Mouse (Mus musculus) 416B (cell line): ENCODE measurements around the gene Lpcat1.
A peak's percentile ranks its signal among the peaks of the same experiment; 100 is the strongest.

Experiments
- DNase-seq: peaks from one replicate; pipeline ENCODE4 v3.0.0; 2011; ENCODE audit warnings: low read depth

Gene Lpcat1

GRCm38 (mm10) chr13:73467034-73467420, at the start of gene Lpcat1:
Gene Lpcat1, plus strand, starts transcription at chr13:73467197.
- peak; percentile 88 for DNase-seq

GRCm38 (mm10) chr13:73417478-73418220, 49.3 kb upstream of the Lpcat1 start:
- peak; percentile 60 for DNase-seq

- DNase-seq, result no peak
These were observed 48.7 kb upstream of the Lpcat1 start for GRCm38 (mm10) chr13:73418297-73418696.

GRCm38 (mm10) chr13:73419244-73419643, 47.8 kb upstream of the Lpcat1 start:
- DNase-seq, result no peak

GRCm38 (mm10) chr13:73423043-73423442, 44.0 kb upstream of the Lpcat1 start:
- no peak for DNase-seq

- DNase-seq, result no peak
These were observed 42.0 kb upstream of the Lpcat1 start for GRCm38 (mm10) chr13:73425035-73425434.

- peak; percentile 64 for DNase-seq
These were observed 41.0 kb upstream of the Lpcat1 start for GRCm38 (mm10) chr13:73425839-73426490.

GRCm38 (mm10) chr13:73426587-73426986, 40.4 kb upstream of the Lpcat1 start:
- no peak for DNase-seq

- DNase-seq, result no peak
These were observed 37.2 kb upstream of the Lpcat1 start for GRCm38 (mm10) chr13:73429605-73430321.

GRCm38 (mm10) chr13:73432466-73433149, 34.4 kb upstream of the Lpcat1 start:
- DNase-seq, result no peak

GRCm38 (mm10) chr13:73433681-73434535, 33.1 kb upstream of the Lpcat1 start:
- peak; percentile 26 for DNase-seq

GRCm38 (mm10) chr13:73434687-73435086, 32.3 kb upstream of the Lpcat1 start:
- DNase-seq, result no peak

GRCm38 (mm10) chr13:73435662-73436061, 31.3 kb upstream of the Lpcat1 start:
- DNase-seq, result no peak

- DNase-seq, result no peak
These were observed 27.9 kb upstream of the Lpcat1 start for GRCm38 (mm10) chr13:73439057-73439456.

- no peak for DNase-seq
These were observed 26.0 kb upstream of the Lpcat1 start for GRCm38 (mm10) chr13:73441032-73441431.

- DNase-seq, result no peak
These were observed 25.3 kb upstream of the Lpcat1 start for GRCm38 (mm10) chr13:73441686-73442085.

GRCm38 (mm10) chr13:73442431-73442830, 24.6 kb upstream of the Lpcat1 start:
- no peak for DNase-seq

GRCm38 (mm10) chr13:73443093-73443821, 23.7 kb upstream of the Lpcat1 start:
- no peak for DNase-seq

- DNase-seq, result no peak
These were observed 21.9 kb upstream of the Lpcat1 start for GRCm38 (mm10) chr13:73445087-73445486.

GRCm38 (mm10) chr13:73446076-73446475, 20.9 kb upstream of the Lpcat1 start:
- DNase-seq, result no peak

- no peak for DNase-seq
These were observed 20.5 kb upstream of the Lpcat1 start for GRCm38 (mm10) chr13:73446494-73446893.
